Comparison of ENCODE assay signal across 8 mouse cellular contexts in genomic region chrX:17590745-17591144, GRCm38 (mm10). TPM values are rescaled to one million over a fixed set of nuclear protein-coding genes. Genes with fewer than 3 reads are reported as not detected.
DNase-seq lines count a peak whose midpoint lies in the region; ATAC-seq lines count a peak whose summit lies in the region.

No protein-coding gene starts in this region.

- H3K27ac ChIP-seq in hindbrain, embryonic 16.5 days (ENCODE audit: low read depth, low read length) = no peak overlapping the region
- no peak overlapping the region for H3K27ac ChIP-seq in hindbrain, embryonic 10.5 days
- no peak overlapping the region for H3K27ac ChIP-seq in stomach, embryonic 14.5 days (ENCODE audit: low read length)

- no peaks in the 10 kb centered on the region for H3K27me3 ChIP-seq in hindbrain, embryonic 16.5 days (replicated peaks; ENCODE audit: control insufficient read depth, insufficient read depth, low read length)
- no peaks in the 10 kb centered on the region for H3K27me3 ChIP-seq in hindbrain, embryonic 10.5 days (ENCODE audit: insufficient read depth, poor library complexity, severe bottlenecking)
- no peaks in the 10 kb centered on the region for H3K27me3 ChIP-seq in stomach, embryonic 14.5 days (ENCODE audit: control insufficient read depth, insufficient read depth, low read length)

- peak; percentile 64 for ATAC-seq in hindbrain, embryonic 16.5 days
- 0 out of 2 replicates have a peak, but pooled peaks have one; percentile 53 for ATAC-seq in stomach, embryonic 14.5 days (ENCODE audit: insufficient number of reproducible peaks, insufficient read depth, low FRiP score, low read depth)

- H3K4me3 ChIP-seq in hindbrain, embryonic 16.5 days (ENCODE audit: low read length) = no peak overlapping the region
- H3K4me3 ChIP-seq in hindbrain, embryonic 10.5 days = no peak overlapping the region
- no peak overlapping the region for H3K4me3 ChIP-seq in stomach, embryonic 14.5 days (ENCODE audit: low read depth, low read length)

- no peaks in the 10 kb centered on the region for H3K36me3 ChIP-seq in hindbrain, embryonic 16.5 days (ENCODE audit: control insufficient read depth, insufficient read depth, low read length)
- no peaks in the 10 kb centered on the region for H3K36me3 ChIP-seq in hindbrain, embryonic 10.5 days
- H3K36me3 ChIP-seq in stomach, embryonic 14.5 days (ENCODE audit: control insufficient read depth, insufficient read depth, low read length) = no peaks in the 10 kb centered on the region

- no peaks in the 10 kb centered on the region for H3K9me3 ChIP-seq in hindbrain, embryonic 16.5 days (ENCODE audit: control insufficient read depth, low read length)
- no peaks in the 10 kb centered on the region for H3K9me3 ChIP-seq in hindbrain, embryonic 10.5 days
- no peaks in the 10 kb centered on the region for H3K9me3 ChIP-seq in stomach, embryonic 14.5 days (ENCODE audit: control insufficient read depth, low read depth, low read length)

- H3K4me1 ChIP-seq in hindbrain, embryonic 16.5 days (ENCODE audit: control insufficient read depth, insufficient read depth, low read depth, low read length) = no peaks in the 10 kb centered on the region
- H3K4me1 ChIP-seq in hindbrain, embryonic 10.5 days (replicated peaks) = no peaks in the 10 kb centered on the region
- no peaks in the 10 kb centered on the region for H3K4me1 ChIP-seq in stomach, embryonic 14.5 days (ENCODE audit: control insufficient read depth, insufficient read depth, low read length)

- no peak overlapping the region for H3K4me2 ChIP-seq in hindbrain, embryonic 16.5 days (ENCODE audit: low read length)
- no peak overlapping the region for H3K4me2 ChIP-seq in stomach, embryonic 14.5 days (replicated peaks; ENCODE audit: low read depth, low read length)

- 22% methylated on average over 1 of the region's 1 CpGs for WGBS in hindbrain, embryonic 16.5 days
- 58% methylated on average over 1 of the region's 1 CpGs for WGBS in hindbrain, embryonic 10.5 days
- 0% methylated on average over 1 of the region's 1 CpGs for WGBS in stomach, embryonic 14.5 days

- no peak for DNase-seq in hindbrain, embryonic 10.5 days (ENCODE audit: low spot score)
- DNase-seq in 416B (ENCODE audit: low read depth) = peak; percentile 85
- peak; percentile 97 for DNase-seq in brain, adult 2 months (ENCODE audit: low read depth, low spot score)
- DNase-seq in gastrocnemius, postnatal 25 days = peak; percentile 51
- peak; percentile 8 to 17 for DNase-seq in layer of hippocampus, postnatal 10 days (ENCODE audit: low spot score in 2 of 2)
- no peak for DNase-seq in urinary bladder, adult 2 months (ENCODE audit: low spot score)

- H3K9ac ChIP-seq in hindbrain, embryonic 16.5 days (ENCODE audit: low read depth, low read length) = no peak overlapping the region
- no peak overlapping the region for H3K9ac ChIP-seq in stomach, embryonic 14.5 days (replicated peaks; ENCODE audit: low read depth, low read length)

RNA-seq across cellular contexts. Expression of gene Fundc1, which starts 18.6 kb away (rescaled TPM):
- polyA plus RNA-seq in hindbrain, embryonic 16.5 days (2015; fragmentation: Nextera tagmentation; extraction: Ambion mirVana) = 55.8 and 58.8 TPM in 2 replicates
- polyA plus RNA-seq in hindbrain, embryonic 10.5 days (2016; fragmentation: Nextera tagmentation; extraction: Ambion mirVana) = 39.2 and 44.7 TPM in 2 replicates
- total RNA-seq in gastrocnemius, postnatal 25 days (2021) = 10 to 100 TPM; 25.8 TPM
- 10 to 100 TPM; 27.0 to 35.3 TPM for total RNA-seq in layer of hippocampus, postnatal 10 days (2021)
- 61.6 and 69.8 TPM in 2 replicates for polyA plus RNA-seq in stomach, embryonic 14.5 days (2014; fragmentation: Nextera tagmentation; extraction: Ambion mirVana)
- 24.7 and 29.0 TPM in 2 replicates for polyA plus RNA-seq in urinary bladder, adult 2 months (2012; rRNA removed)

Comparison
In these comparisons a context has a peak if more than half of its experiments do, and no peak if none do; other contexts are left out.
1. DNase-seq: peak in 416B (single experiment), brain, adult 2 months (single experiment), gastrocnemius, postnatal 25 days (single experiment) and layer of hippocampus, postnatal 10 days (2 of 2); none in hindbrain, embryonic 10.5 days (single experiment) and urinary bladder, adult 2 months (single experiment).